Mouse (Mus musculus) midbrain, embryonic 14.5 days (tissue): ENCODE results near the gene Eya4. TPM values are rescaled to one million over a fixed set of nuclear protein-coding genes. Genes with fewer than 3 reads are reported as not detected.

ENCODE experiments used
- ATAC-seq: fragments of 200-750 bp; cut with Nextera tagmentation; 2 replicates; pipeline ENCODE4 v1.8.0; 2017; ENCODE audit warnings: moderate number of reproducible peaks, moderate library complexity; ENCODE audit not compliant: low FRiP score, low TSS enrichment
- DNase-seq: peaks from one replicate; pipeline ENCODE4 v3.0.0-alpha.2; 2015
- H3K27ac ChIP-seq: fragments of 300-500 bp; sonication (generic); replicated peaks from 2 replicates; pipeline ENCODE4 v1.5.1; 2014; ENCODE audit warnings: mild to moderate bottlenecking, low read depth, low read length, moderate library complexity
- H3K27me3 ChIP-seq: fragments of 300-500 bp; sonication (generic); 2 replicates; pipeline ENCODE4 v1.6.1; 2014; ENCODE audit warnings: low read length, control low read depth, mixed read lengths; ENCODE audit not compliant: control insufficient read depth, insufficient read depth
- H3K36me3 ChIP-seq: fragments of 300-500 bp; sonication (generic); 2 replicates; pipeline ENCODE4 v1.6.1; 2014; ENCODE audit warnings: low read length, control low read depth; ENCODE audit not compliant: control insufficient read depth, insufficient read depth
- H3K4me1 ChIP-seq: fragments of 300-500 bp; sonication (generic); 2 replicates; pipeline ENCODE4 v1.6.1; 2014; ENCODE audit warnings: mild to moderate bottlenecking, antibody characterized with exemption, low read length, control low read depth; ENCODE audit not compliant: control insufficient read depth, insufficient read depth
- H3K4me2 ChIP-seq: fragments of 300-500 bp; sonication (generic); 2 replicates; pipeline ENCODE4 v1.6.1; 2014; ENCODE audit warnings: mild to moderate bottlenecking, low read length, moderate library complexity
- H3K4me3 ChIP-seq: fragments of 300-500 bp; sonication (generic); replicated peaks from 2 replicates; pipeline ENCODE4 v1.5.1; 2014; ENCODE audit warnings: low read depth, low read length
- H3K9ac ChIP-seq: fragments of 300-500 bp; sonication (generic); replicated peaks from 2 replicates; pipeline ENCODE4 v1.6.1; 2014; ENCODE audit warnings: mild to moderate bottlenecking, low read length, moderate library complexity
- H3K9me3 ChIP-seq: fragments of 300-500 bp; sonication (generic); 2 replicates; pipeline ENCODE4 v1.6.1; 2016; ENCODE audit warnings: low read length, control low read depth, mixed read lengths; ENCODE audit not compliant: control insufficient read depth
- WGBS: fragments of 180-500 bp; shearing (Covaris S2); extraction: QIAGEN DNeasy Blood & Tissue Kit; methylation state at CpG from one replicate; pipeline ENCODE4 v1.1.7; 2014; 5-methylcytosine and 5-hydroxymethylcytosine counted together
- polyA plus RNA-seq: library from polyadenylated mRNA; unstranded; fragments of >200 nt; fragmentation: Nextera tagmentation; extraction: Ambion mirVana; gene quantifications from 2 replicates; pipeline ENCODE4 v1.2.1, GENCODE M21; 2014

Gene Eya4
- polyA plus RNA-seq, 1 experiment from 2014 or later, result 0.55 TPM

DNA sequence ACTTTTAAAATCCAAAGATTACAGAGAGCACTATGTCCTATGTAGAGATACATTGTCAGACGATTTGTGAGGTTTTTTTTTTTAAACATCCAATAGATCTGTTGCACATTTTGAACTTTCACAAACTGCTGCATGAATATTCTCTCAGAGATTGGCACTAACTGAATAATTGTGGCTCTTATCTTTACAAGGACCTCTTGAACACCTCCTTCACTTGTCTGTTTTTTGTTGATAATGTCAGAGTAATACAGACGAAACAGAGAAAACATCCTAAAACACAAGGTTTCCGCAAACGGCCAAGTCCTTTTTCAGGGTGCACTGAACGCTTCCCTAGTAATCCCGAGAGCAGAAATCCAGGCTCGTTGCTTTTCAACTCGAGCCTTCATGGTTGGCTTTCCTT, 234.5 kb downstream of the Eya4 start:
- Histone ChIP-seq H3K4me2 (no peak overlapping the region), H3K9me3 (no peaks in the 10 kb centered on the region), H3K4me3 (no peak overlapping the region), H3K27me3 (no peaks in the 10 kb centered on the region), H3K9ac (no peak overlapping the region), H3K36me3 (no peaks in the 10 kb centered on the region), H3K27ac (no peak overlapping the region), H3K4me1 (no peaks in the 10 kb centered on the region)
- WGBS, result 84% methylated on average over 8 of the region's 8 CpGs
- DNase-seq (no peak), ATAC-seq (no peak)

DNA sequence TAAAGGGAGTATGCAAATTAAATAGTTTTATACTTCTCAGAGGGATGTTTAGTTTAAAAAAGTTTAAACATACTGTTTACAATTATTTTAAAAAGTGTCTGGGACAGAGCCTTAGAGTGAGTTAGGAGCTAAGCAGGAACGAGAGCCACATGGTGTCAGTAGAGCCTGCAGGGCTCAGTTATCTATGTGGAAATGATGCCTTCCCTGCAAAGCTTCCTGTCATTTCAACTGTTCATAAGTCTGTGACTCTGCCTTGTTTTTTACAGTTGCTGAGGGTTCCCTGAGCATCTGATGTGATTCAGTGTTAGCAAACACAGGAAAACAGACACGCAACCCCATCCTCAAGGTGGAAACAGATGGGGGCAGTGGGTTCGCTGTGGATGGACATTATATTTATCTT, 235.3 kb downstream of the Eya4 start:
- Histone ChIP-seq H3K36me3 (no peaks in the 10 kb centered on the region), H3K4me3 (no peak overlapping the region), H3K27me3 (no peaks in the 10 kb centered on the region), H3K4me1 (no peaks in the 10 kb centered on the region), H3K4me2 (no peak overlapping the region), H3K9me3 (no peaks in the 10 kb centered on the region), H3K9ac (no peak overlapping the region), H3K27ac (no peak overlapping the region)
- DNase-seq, result no peak
- 89% methylated on average over 3 of the region's 3 CpGs for WGBS
- no peak for ATAC-seq

DNA sequence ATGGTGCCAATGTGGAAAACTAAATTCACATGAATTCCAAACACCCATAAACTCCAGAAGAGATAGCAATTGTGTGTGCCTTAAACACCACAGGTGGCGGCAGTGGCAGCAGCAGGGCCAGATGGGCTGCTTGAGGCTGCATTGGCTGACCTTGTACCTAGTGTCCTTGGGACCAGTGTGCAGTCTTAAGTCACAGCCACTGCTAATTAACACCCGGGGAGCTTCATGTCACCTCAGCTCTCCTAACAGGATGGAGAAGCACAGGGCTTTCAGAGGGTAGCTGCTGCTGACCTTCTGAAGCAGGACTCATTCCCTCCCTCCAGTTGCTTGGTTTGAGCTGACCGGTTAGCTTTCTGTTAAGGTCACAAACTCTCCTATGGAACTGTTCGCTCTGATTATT, 242.5 kb downstream of the Eya4 start:
- Histone ChIP-seq H3K36me3 (no peaks in the 10 kb centered on the region), H3K9ac (no peak overlapping the region), H3K4me1 (no peaks in the 10 kb centered on the region), H3K4me3 (no peak overlapping the region), H3K9me3 (no peaks in the 10 kb centered on the region), H3K27me3 (no peaks in the 10 kb centered on the region), H3K27ac (no peak overlapping the region), H3K4me2 (no peak overlapping the region)
- 87% methylated on average over 4 of the region's 4 CpGs for WGBS
- DNase-seq, result no peak
- ATAC-seq, result no peak

DNA sequence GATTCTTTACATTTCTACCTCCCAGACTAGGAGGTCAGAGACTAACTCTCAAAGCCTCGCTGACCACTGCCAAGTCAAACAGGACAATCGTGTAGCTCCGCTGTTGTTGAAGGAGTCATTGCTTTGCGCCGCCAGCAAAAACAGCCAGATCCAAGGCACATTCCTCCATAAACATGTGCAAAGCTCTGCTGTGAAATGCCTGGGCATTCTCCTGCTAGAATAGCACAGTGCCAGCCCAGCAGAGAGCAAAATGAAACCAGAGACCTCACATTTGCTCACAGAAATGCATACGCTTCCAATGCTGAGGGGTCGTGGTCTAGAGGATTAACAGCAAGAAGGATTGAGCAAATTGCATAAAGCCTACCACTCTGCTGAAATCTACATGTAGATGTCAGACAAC, 258.1 kb downstream of the Eya4 start:
- Histone ChIP-seq H3K27ac (no peak overlapping the region), H3K9me3 (no peaks in the 10 kb centered on the region), H3K27me3 (no peaks in the 10 kb centered on the region), H3K36me3 (no peaks in the 10 kb centered on the region), H3K4me2 (no peak overlapping the region), H3K9ac (no peak overlapping the region), H3K4me3 (no peak overlapping the region), H3K4me1 (no peaks in the 10 kb centered on the region)
- DNase-seq (no peak), ATAC-seq (no peak)
- WGBS, result 77% methylated on average over 7 of the region's 7 CpGs

DNA sequence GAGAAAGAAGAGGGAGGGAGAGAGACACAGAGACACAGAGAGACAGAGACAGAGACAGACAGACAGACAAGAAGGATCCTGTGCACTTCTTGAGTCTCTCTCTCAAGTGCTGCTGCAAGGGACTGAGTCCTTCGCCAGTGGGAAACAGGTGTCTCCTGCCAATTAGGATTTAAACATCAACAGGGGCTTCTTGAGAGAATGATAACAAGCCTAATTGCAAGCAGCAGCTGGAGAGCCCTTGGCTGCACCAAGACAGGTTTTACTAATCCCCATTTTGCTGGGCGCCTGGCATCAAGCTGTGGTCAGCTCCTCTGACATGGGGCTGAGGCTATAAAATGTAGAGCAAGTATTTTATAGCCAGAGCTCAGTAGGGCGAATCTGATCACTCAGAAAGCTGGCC, 259.0 kb downstream of the Eya4 start:
- DNase-seq (no peak), ATAC-seq (no peak)
- H3K9ac ChIP-seq, result no peak overlapping the region
- no peak overlapping the region for H3K27ac ChIP-seq
- H3K4me1 ChIP-seq, result no peaks in the 10 kb centered on the region
- H3K4me2 ChIP-seq, result no peak overlapping the region
- no peak overlapping the region for H3K4me3 ChIP-seq
- H3K36me3 ChIP-seq, result no peaks in the 10 kb centered on the region
- no peaks in the 10 kb centered on the region for H3K27me3 ChIP-seq
- 52% methylated on average over 3 of the region's 3 CpGs for WGBS
- H3K9me3 ChIP-seq, result no peaks in the 10 kb centered on the region

DNA sequence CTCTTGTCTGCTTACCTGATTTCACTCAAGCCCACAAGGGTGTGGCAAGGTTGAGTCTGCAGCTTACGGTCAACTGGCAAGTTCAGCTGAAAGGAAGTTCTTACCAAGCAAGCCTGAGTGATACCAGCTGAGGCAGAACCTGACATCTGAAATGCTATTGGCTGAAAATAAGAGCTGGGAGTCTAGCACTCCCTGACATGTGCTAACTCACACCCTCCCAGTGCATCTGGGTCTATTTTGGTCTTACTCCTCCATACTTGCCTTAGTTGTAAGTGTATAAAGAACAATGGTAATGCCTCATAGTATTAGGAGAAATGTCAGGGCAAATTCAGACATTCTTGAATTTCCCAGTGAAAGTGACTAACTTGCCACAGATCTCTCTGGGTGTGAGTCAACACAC, 260.3 kb downstream of the Eya4 start:
- Histone ChIP-seq H3K4me1 (no peaks in the 10 kb centered on the region), H3K9ac (no peak overlapping the region), H3K27me3 (no peaks in the 10 kb centered on the region), H3K4me2 (no peak overlapping the region), H3K9me3 (no peaks in the 10 kb centered on the region), H3K4me3 (no peak overlapping the region), H3K27ac (no peak overlapping the region), H3K36me3 (no peaks in the 10 kb centered on the region)
- ATAC-seq, result no peak
- WGBS, result 89% methylated on average over 1 of the region's 1 CpGs
- DNase-seq, result no peak

DNA sequence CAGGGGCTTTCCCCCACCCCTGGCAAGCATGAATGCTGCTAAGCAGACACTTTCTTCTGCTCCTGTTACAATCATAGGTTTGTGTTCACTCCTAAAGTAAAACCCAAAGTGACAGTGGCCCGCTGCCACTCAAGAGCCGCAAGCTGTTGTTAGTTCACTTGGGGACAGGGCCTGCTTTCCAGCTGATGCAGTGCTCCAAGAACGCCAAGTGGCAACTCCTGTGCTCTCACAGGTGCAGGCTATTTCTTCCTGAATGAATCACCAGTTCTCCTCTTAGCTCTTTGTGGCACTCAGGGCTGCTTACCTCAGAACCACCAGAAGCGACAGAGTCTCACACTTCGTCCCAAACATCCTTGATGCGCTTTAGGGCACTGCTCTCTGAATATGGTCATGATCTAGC, 261.3 kb downstream of the Eya4 start:
- no peak for DNase-seq

DNA sequence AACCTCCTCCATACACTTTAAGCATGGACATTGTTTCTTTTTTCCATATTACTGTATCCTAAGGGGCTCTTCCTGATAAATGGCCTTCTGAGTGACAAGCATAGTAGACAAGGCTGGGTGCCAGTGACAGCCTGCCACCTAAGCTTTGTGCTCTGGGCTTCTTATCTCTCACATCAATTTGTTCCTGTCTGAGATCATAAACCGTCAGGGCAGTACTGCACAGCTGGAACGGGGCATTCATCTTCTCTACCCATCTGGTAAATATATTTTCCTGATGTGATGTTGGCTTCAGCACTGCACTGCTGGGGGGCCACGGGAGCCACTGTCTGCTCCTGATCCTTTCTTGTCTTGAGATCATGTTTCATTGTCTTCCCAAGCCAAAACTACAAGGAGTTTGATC, 261.8 kb downstream of the Eya4 start:
- WGBS, result 66% methylated on average over 3 of the region's 3 CpGs
- no peak overlapping the region for H3K4me2 ChIP-seq
- H3K27ac ChIP-seq, result no peak overlapping the region
- H3K9ac ChIP-seq, result no peak overlapping the region
- no peaks in the 10 kb centered on the region for H3K4me1 ChIP-seq
- H3K4me3 ChIP-seq, result no peak overlapping the region
- no peak for ATAC-seq
- no peaks in the 10 kb centered on the region for H3K27me3 ChIP-seq
- no peaks in the 10 kb centered on the region for H3K36me3 ChIP-seq
- DNase-seq, result no peak
- no peaks in the 10 kb centered on the region for H3K9me3 ChIP-seq

More for the DNA sequence above, 261.3 kb downstream of the Eya4 start:
- 90% methylated on average over 6 of the region's 6 CpGs for WGBS
- no peak overlapping the region for H3K4me2 ChIP-seq
- H3K9me3 ChIP-seq, result no peaks in the 10 kb centered on the region
- H3K4me3 ChIP-seq, result no peak overlapping the region
- H3K9ac ChIP-seq, result no peak overlapping the region
- no peak for ATAC-seq
- H3K27me3 ChIP-seq, result no peaks in the 10 kb centered on the region
- no peaks in the 10 kb centered on the region for H3K4me1 ChIP-seq
- no peaks in the 10 kb centered on the region for H3K36me3 ChIP-seq
- no peak overlapping the region for H3K27ac ChIP-seq

DNA sequence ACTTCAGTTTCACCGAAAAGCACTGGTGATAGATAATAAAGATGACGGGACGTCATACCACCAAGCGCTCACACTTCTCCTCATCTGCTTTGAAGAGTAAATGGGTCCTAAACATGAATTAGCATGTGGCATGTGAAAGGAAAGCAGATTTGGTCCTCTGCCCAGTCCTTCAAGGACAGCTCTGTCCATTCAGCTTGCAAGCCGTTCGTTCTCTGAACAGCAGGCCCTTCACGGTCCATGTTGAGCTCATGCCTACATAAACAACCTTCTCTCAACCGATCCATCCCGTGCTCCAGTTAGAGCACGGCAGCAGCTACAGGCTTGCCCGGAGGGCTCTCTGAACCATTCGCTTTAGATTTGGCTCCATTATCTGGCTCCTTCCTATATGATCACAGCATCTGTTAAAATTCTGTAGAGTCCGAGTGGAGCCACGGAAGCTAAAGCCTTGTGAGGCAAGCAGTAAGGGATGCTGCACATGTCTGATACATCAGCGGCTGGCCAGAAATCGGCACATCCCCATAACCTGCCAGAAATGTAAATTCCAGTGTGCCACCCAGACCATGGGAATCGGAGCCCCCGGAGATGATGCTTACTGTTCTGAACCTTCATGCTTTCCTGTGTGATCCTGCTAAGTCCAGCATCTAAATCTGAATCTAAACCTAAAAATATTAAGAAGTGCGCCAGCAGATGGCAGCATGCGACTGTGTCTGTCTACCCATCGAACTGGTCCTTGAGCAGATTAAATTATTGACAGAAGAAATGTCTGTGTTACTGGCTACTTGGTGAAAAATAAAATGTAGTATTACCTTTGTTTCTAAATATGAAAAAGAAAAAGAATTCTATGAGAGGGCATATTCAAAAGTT, 264.0 kb downstream of the Eya4 start:
- no peak overlapping the region for H3K9ac ChIP-seq
- H3K27me3 ChIP-seq, result no peaks in the 10 kb centered on the region
- H3K36me3 ChIP-seq, result no peaks in the 10 kb centered on the region
- ATAC-seq (no peak), DNase-seq (peak; percentile 90)
- no peak overlapping the region for H3K27ac ChIP-seq
- no peaks in the 10 kb centered on the region for H3K4me1 ChIP-seq
- H3K4me2 ChIP-seq, result no peak overlapping the region
- no peak overlapping the region for H3K4me3 ChIP-seq
- WGBS, result 78% methylated on average over 21 of the region's 21 CpGs
- no peaks in the 10 kb centered on the region for H3K9me3 ChIP-seq
